14 mouse cellular contexts compared by ENCODE assay signal in the genomic region with DNA sequence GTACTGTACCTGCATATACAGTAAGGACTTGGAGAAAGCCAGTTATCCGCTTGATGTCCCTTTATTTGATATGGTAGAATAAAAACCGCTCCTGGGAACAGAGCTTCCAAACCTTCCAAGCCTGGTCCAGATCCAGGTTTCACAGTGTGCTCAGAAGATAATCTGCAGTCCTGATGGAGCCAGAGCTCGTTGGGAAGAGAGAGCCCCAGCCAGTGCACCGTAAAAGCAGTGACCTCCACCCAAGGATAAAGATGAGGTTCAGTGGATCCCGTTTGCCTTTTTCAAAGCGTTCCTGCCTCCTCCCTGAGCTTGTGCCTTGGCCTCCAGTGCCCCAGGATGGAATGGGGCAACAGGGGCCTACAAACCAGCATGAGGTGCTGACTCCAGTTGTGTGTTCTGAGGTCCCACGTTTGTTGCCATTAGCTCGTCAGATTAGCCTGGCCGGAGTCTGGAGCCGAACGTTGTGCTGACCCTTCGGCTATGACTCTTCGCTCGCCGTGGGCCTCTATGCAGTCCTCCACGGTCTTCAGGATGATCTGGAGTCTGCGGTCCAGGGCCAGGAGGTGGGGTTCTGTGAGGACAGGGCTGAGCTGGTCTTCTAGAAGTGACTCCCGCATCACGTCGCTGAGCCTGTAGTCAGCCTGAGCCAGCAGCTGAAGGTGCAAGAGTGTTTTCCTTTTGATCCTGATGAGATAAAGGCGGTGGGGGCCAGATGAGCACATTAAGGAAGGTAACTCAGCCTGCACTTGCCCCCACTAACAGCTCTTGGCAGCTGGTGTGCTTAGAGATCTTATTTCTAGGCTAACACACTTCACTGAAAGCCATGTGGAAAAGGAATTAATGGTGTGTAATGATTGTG. TPM values are rescaled to one million over a fixed set of nuclear protein-coding genes. Genes with fewer than 3 reads are reported as not detected.
A peak's percentile ranks its signal among the peaks of the same experiment; 100 is the strongest.
DNase-seq lines count a peak whose midpoint lies in the region; ATAC-seq and TF ChIP-seq lines count a peak whose summit lies in the region.
"Had no signal": no experiment of that assay in that cellular context is flagged by ENCODE, and none has a peak within 500 bp of the region (broad histone marks: within the 10 kb centered on the region; RNA-seq: fewer than 3 reads in every experiment).

No protein-coding gene starts in this region.

- peaks cover 4% of the 10 kb centered on the region; the same call in 1 of the 2 replicates for H3K36me3 ChIP-seq in kidney, postnatal 0 days (ENCODE audit: insufficient read depth, low read length)
- peaks cover 18% of the 10 kb centered on the region for H3K36me3 ChIP-seq in heart, embryonic 16.5 days (ENCODE audit: control insufficient read depth, insufficient read depth)
- H3K36me3 ChIP-seq in myocyte (ENCODE audit: control insufficient read depth, insufficient read depth) = peaks cover 51% of the 10 kb centered on the region

- H3K4me1 ChIP-seq in kidney, postnatal 0 days (replicated peaks; ENCODE audit: insufficient read depth, low read length) = no peaks in the 10 kb centered on the region
- H3K4me1 ChIP-seq in heart, embryonic 16.5 days (ENCODE audit: control insufficient read depth, insufficient read depth, low read length) = peaks cover 18% of the 10 kb centered on the region
- H3K4me1 ChIP-seq: midbrain, embryonic 12.5 days had no signal

- 44% methylated on average over 21 of the region's 21 CpGs for WGBS in kidney, postnatal 0 days
- 51% methylated on average over 21 of the region's 21 CpGs for WGBS in heart, embryonic 16.5 days

- H3K27ac ChIP-seq in gastrocnemius, adult 2 months = peak overlapping the region; percentile 77
- H3K27ac ChIP-seq in kidney, postnatal 0 days = no peak overlapping the region
- no peak overlapping the region for H3K27ac ChIP-seq in heart, embryonic 16.5 days (ENCODE audit: low read length)
- H3K27ac ChIP-seq: hindbrain, embryonic 14.5 days; limb, embryonic 15.5 days; midbrain, embryonic 12.5 days had no signal

- H3K4me2 ChIP-seq in kidney, postnatal 0 days (ENCODE audit: low read length) = no peak overlapping the region
- H3K4me2 ChIP-seq in heart, embryonic 16.5 days (ENCODE audit: low read depth, low read length) = no peak overlapping the region
- no peak overlapping the region for H3K4me2 ChIP-seq in myocyte (ENCODE audit: low read depth)
- H3K4me2 ChIP-seq: hindbrain, embryonic 14.5 days; limb, embryonic 15.5 days; midbrain, embryonic 12.5 days had no signal

- DNase-seq in gastrocnemius, adult 2 months = peak; percentile 45
- DNase-seq in gastrocnemius, adult 8-10 months (ENCODE audit: low spot score in 2 of 2) = no peak
- DNase-seq in kidney, postnatal 0 days (ENCODE audit: low spot score) = no peak
- no peak for DNase-seq in kidney, postnatal 14 days
- no peak for DNase-seq in lung, postnatal 4 days
- DNase-seq: cerebellum, adult 18-20 months; kidney, adult 2 months; liver, postnatal 0 days had no signal

- no peaks in the 10 kb centered on the region for H3K27me3 ChIP-seq in kidney, postnatal 0 days (ENCODE audit: insufficient read depth, low read length)
- H3K27me3 ChIP-seq in heart, embryonic 16.5 days (ENCODE audit: control insufficient read depth, insufficient read depth, low read length) = no peaks in the 10 kb centered on the region
- no peaks in the 10 kb centered on the region for H3K27me3 ChIP-seq in myocyte (ENCODE audit: control insufficient read depth, insufficient read depth, insufficient read length)
- H3K27me3 ChIP-seq: limb, embryonic 15.5 days had no signal

- no peak overlapping the region for H3K4me3 ChIP-seq in gastrocnemius, adult 2 months
- no peak overlapping the region for H3K4me3 ChIP-seq in kidney, postnatal 0 days (replicated peaks; ENCODE audit: low read depth, low read length)
- H3K4me3 ChIP-seq in heart, embryonic 16.5 days (ENCODE audit: low read length) = no peak overlapping the region
- H3K4me3 ChIP-seq in myocyte = no peak overlapping the region
- H3K4me3 ChIP-seq: limb, embryonic 15.5 days; midbrain, embryonic 12.5 days had no signal

- H3K9ac ChIP-seq in kidney, postnatal 0 days (ENCODE audit: low read depth, low read length) = no peak overlapping the region
- H3K9ac ChIP-seq in heart, embryonic 16.5 days (ENCODE audit: low read length) = no peak overlapping the region
- H3K9ac ChIP-seq: hindbrain, embryonic 14.5 days; limb, embryonic 15.5 days; liver, postnatal 0 days; midbrain, embryonic 12.5 days had no signal

- H3K9me3 ChIP-seq in kidney, postnatal 0 days (replicated peaks; ENCODE audit: low read length) = no peaks in the 10 kb centered on the region
- H3K9me3 ChIP-seq in heart, embryonic 16.5 days (replicated peaks; ENCODE audit: control insufficient read depth, low read length) = no peaks in the 10 kb centered on the region
- H3K9me3 ChIP-seq: limb, embryonic 15.5 days; midbrain, embryonic 12.5 days had no signal

- H3K79me2 ChIP-seq in myocyte (ENCODE audit: control insufficient read depth, insufficient read depth) = no peaks in the 10 kb centered on the region

- H3ac ChIP-seq in myocyte (ENCODE audit: control insufficient read depth, insufficient read length) = no peak overlapping the region

- peak; percentile 44; the same call in 1 of the 2 replicates for ATAC-seq in kidney, postnatal 0 days (replicated peaks; ENCODE audit: low FRiP score, low read depth)
- 0 out of 2 replicates have a peak, but pooled peaks have one; percentile 19 for ATAC-seq in heart, embryonic 16.5 days (replicated peaks; ENCODE audit: extremely low read depth, insufficient read depth, low FRiP score)
- ATAC-seq: forebrain, embryonic 14.5 days; liver, postnatal 0 days had no signal

- intact Hi-C loops in gastrocnemius, adult 2 months (cut with DNase I) = loop anchor here (5.0 kb wide), 1 partner anchor 49 kb away; a partner anchor contains a TSS

- no peak for TF ChIP-seq POLR2A in myocyte (IDR thresholded peaks at IDR 0.05; ENCODE audit: insufficient read length, low read depth)

- TF ChIP-seq CTCF in gastrocnemius, adult 2 months (IDR thresholded peaks at IDR 0.05) = no peak
- no peak for TF ChIP-seq CTCF in kidney, postnatal 0 days (IDR thresholded peaks at IDR 0.05; ENCODE audit: low read depth)

TF ChIP-seq in myocyte, 11 proteins besides CTCF, POLR2A, EP300 and RAD21:
- TF ChIP-seq TCF3 (IDR thresholded peaks at IDR 0.05; ENCODE audit: insufficient read length, low read depth) = no peak
- peak; percentile 53 for TF ChIP-seq POLR2AphosphoS2 (IDR thresholded peaks at IDR 0.05; ENCODE audit: insufficient read length, low read depth)

RNA-seq across cellular contexts. Expression of a gene that starts 23.9 kb away (rescaled TPM):
- 100 to 1,000 TPM in 1 of 2 experiments, 10 to 100 TPM in 1; 98.9 to 117 TPM for total RNA-seq in gastrocnemius, adult 2 months (2021)
- 100 to 1,000 TPM in 2 of 4 experiments, 10 to 100 TPM in 2; 98.3 to 106 (median 101) TPM for total RNA-seq in gastrocnemius, adult 8-10 months (2022)
- polyA plus RNA-seq in kidney, postnatal 0 days (2015; fragmentation: Nextera tagmentation; extraction: Ambion mirVana) = 340 and 372 TPM in 2 replicates
- 455 and 485 TPM in 2 replicates for polyA plus RNA-seq in heart, embryonic 16.5 days (2015; fragmentation: Nextera tagmentation; extraction: Ambion mirVana)
- 406 TPM for polyA plus RNA-seq in myocyte (2012; fragmentation: generic; extraction: Trizol)

RNA-seq across cellular contexts. Expression of a gene that starts 49.0 kb away (rescaled TPM):
- 1 to 10 TPM; 1.2 to 2.7 TPM for total RNA-seq in gastrocnemius, adult 2 months (2021)
- 1 to 10 TPM in 2 of 4 experiments, under 1 TPM in 2; 0.87 to 1.7 (median 1.2) TPM for total RNA-seq in gastrocnemius, adult 8-10 months (2022)
- 4.9 and 5.8 TPM in 2 replicates for polyA plus RNA-seq in kidney, postnatal 0 days (2015; fragmentation: Nextera tagmentation; extraction: Ambion mirVana)
- polyA plus RNA-seq in heart, embryonic 16.5 days (2015; fragmentation: Nextera tagmentation; extraction: Ambion mirVana) = 3.1 and 3.4 TPM in 2 replicates
- polyA plus RNA-seq in myocyte (2012; fragmentation: generic; extraction: Trizol) = 72.4 TPM

Comparison
In these comparisons a context has a peak if more than half of its experiments do, and no peak if none do; other contexts are left out.
1. RNA of a gene that starts 49.0 kb away (polyA plus RNA-seq): 72.4 TPM in myocyte (single experiment); 4.9 to 5.8 TPM in kidney, postnatal 0 days and 3.1 to 3.4 TPM in heart, embryonic 16.5 days; every median in the first group is over 10 times any median in the second.